Mouse (Mus musculus): ENCODE measurements at regions not wholly inside any gene's neighbourhood (a gene's known extent, or its start where the extent isn't known, plus 50 kb on each side); places are given as distances from the start of the nearest gene placed in this dataset.
"Not testable (repeated sequence)": the region's sequence is repeated elsewhere in the genome, so short reads cannot be mapped to it uniquely, and the experiment has no call there.

- Histone ChIP-seq H3K4me1 (ENCODE audit: control insufficient read depth, insufficient read depth, low read length) (no peaks in the 10 kb centered on the region), H3K27me3 (ENCODE audit: control insufficient read depth, insufficient read depth, low read length) (no peaks in the 10 kb centered on the region), H3K9me3 (replicated peaks; ENCODE audit: control insufficient read depth, low read length) (no peaks in the 10 kb centered on the region), H3K9ac (replicated peaks; ENCODE audit: low read length) (no peak overlapping the region), H3K36me3 (replicated peaks; ENCODE audit: control insufficient read depth, insufficient read depth, low read depth, low read length) (no peaks in the 10 kb centered on the region), H3K27ac (replicated peaks; ENCODE audit: low read depth, low read length) (no peak overlapping the region), H3K4me2 (ENCODE audit: low read depth, low read length) (no peak overlapping the region), H3K4me3 (ENCODE audit: low read depth, low read length) (no peak overlapping the region)
- DNase-seq (ENCODE audit: low spot score) (no peak), ATAC-seq (replicated peaks; ENCODE audit: insufficient number of reproducible peaks, low FRiP score, low TSS enrichment, low read depth) (no peak)
- 93% methylated on average over 5 of the region's 5 CpGs for WGBS
These were observed 188.0 kb downstream of the Tpra1 start for GRCm38 (mm10) chr6:89090096-89090495.

GRCm38 (mm10) chr6:89095911-89096310 is 193.9 kb downstream of the Tpra1 start:
- Histone ChIP-seq H3K27me3 (ENCODE audit: control insufficient read depth, insufficient read depth, low read length) (no peaks in the 10 kb centered on the region), H3K36me3 (replicated peaks; ENCODE audit: control insufficient read depth, insufficient read depth, low read depth, low read length) (no peaks in the 10 kb centered on the region), H3K4me2 (ENCODE audit: low read depth, low read length) (no peak overlapping the region), H3K4me3 (ENCODE audit: low read depth, low read length) (no peak overlapping the region), H3K4me1 (ENCODE audit: control insufficient read depth, insufficient read depth, low read length) (no peaks in the 10 kb centered on the region), H3K9me3 (replicated peaks; ENCODE audit: control insufficient read depth, low read length) (no peaks in the 10 kb centered on the region), H3K27ac (replicated peaks; ENCODE audit: low read depth, low read length) (no peak overlapping the region), H3K9ac (replicated peaks; ENCODE audit: low read length) (no peak overlapping the region)
- ATAC-seq (replicated peaks; ENCODE audit: insufficient number of reproducible peaks, low FRiP score, low TSS enrichment, low read depth) (no peak), DNase-seq (ENCODE audit: low spot score) (no peak)
- 91% methylated on average over 14 of the region's 14 CpGs for WGBS

GRCm38 (mm10) chr6:89097531-89097930 is 195.5 kb downstream of the Tpra1 start:
- DNase-seq (ENCODE audit: low spot score): no peak
- no peak overlapping the region for H3K27ac ChIP-seq (replicated peaks; ENCODE audit: low read depth, low read length)
- WGBS: 81% methylated on average over 8 of the region's 8 CpGs

GRCm38 (mm10) chr6:89119241-89119640 is 217.2 kb downstream of the Tpra1 start:
- Histone ChIP-seq H3K4me2 (ENCODE audit: low read depth, low read length) (no peak overlapping the region), H3K9me3 (replicated peaks; ENCODE audit: control insufficient read depth, low read length) (no peaks in the 10 kb centered on the region), H3K36me3 (replicated peaks; ENCODE audit: control insufficient read depth, insufficient read depth, low read depth, low read length) (no peaks in the 10 kb centered on the region), H3K9ac (replicated peaks; ENCODE audit: low read length) (no peak overlapping the region), H3K4me1 (ENCODE audit: control insufficient read depth, insufficient read depth, low read length) (no peaks in the 10 kb centered on the region), H3K27ac (replicated peaks; ENCODE audit: low read depth, low read length) (no peak overlapping the region), H3K4me3 (ENCODE audit: low read depth, low read length) (no peak overlapping the region), H3K27me3 (ENCODE audit: control insufficient read depth, insufficient read depth, low read length) (no peaks in the 10 kb centered on the region)
- no peak for ATAC-seq (replicated peaks; ENCODE audit: insufficient number of reproducible peaks, low FRiP score, low TSS enrichment, low read depth)
- WGBS: 75% methylated on average over 1 of the region's 1 CpGs
- no peak for DNase-seq (ENCODE audit: low spot score)

More at GRCm38 (mm10) chr6:89097531-89097930, 195.5 kb downstream of the Tpra1 start:
- no peak for ATAC-seq (replicated peaks; ENCODE audit: insufficient number of reproducible peaks, low FRiP score, low TSS enrichment, low read depth)
- Histone ChIP-seq H3K4me2 (ENCODE audit: low read depth, low read length) (no peak overlapping the region), H3K9me3 (replicated peaks; ENCODE audit: control insufficient read depth, low read length) (no peaks in the 10 kb centered on the region), H3K36me3 (replicated peaks; ENCODE audit: control insufficient read depth, insufficient read depth, low read depth, low read length) (no peaks in the 10 kb centered on the region), H3K27me3 (ENCODE audit: control insufficient read depth, insufficient read depth, low read length) (no peaks in the 10 kb centered on the region), H3K9ac (replicated peaks; ENCODE audit: low read length) (no peak overlapping the region), H3K4me3 (ENCODE audit: low read depth, low read length) (no peak overlapping the region), H3K4me1 (ENCODE audit: control insufficient read depth, insufficient read depth, low read length) (no peaks in the 10 kb centered on the region)

DNA sequence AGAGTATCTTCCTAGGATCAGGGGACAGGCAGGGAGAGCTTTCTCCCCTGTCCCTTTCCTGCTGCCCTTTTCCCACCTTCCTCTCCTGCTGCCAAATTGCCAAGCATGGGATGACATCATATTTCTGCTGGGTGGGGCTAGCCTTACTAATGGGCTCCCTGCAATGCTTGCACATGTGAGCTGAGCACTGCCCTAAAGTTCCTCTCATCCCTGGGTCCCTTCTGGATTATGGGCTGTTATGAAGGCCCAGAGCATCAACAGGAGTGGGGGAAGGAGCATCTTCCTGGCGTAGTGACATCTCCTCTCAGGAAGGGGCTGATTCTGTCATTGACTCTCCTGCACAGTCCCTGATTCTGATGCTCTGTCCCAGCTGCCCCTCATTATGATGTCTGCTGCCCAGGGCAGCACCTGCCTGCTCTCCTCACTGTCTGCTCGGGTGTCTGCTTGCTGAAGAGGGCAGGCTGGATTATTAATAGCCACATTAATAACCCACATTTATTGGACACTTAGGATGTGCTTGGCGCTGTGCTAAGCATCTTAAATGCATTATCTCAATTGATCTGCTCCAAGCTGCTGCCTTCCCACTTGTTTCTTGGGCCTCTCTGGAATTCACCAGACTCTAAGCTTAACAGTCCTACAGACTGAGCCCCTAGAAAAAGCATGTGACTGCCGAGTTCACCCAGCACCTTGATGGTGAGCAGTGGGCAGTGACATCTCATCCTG is 219.1 kb downstream of the Tpra1 start:
- Histone ChIP-seq H3K9ac (replicated peaks; ENCODE audit: low read length) (no peak overlapping the region), H3K27me3 (ENCODE audit: control insufficient read depth, insufficient read depth, low read length) (no peaks in the 10 kb centered on the region), H3K4me1 (ENCODE audit: control insufficient read depth, insufficient read depth, low read length) (no peaks in the 10 kb centered on the region), H3K36me3 (replicated peaks; ENCODE audit: control insufficient read depth, insufficient read depth, low read depth, low read length) (no peaks in the 10 kb centered on the region), H3K4me2 (ENCODE audit: low read depth, low read length) (no peak overlapping the region), H3K27ac (replicated peaks; ENCODE audit: low read depth, low read length) (no peak overlapping the region), H3K9me3 (replicated peaks; ENCODE audit: control insufficient read depth, low read length) (no peaks in the 10 kb centered on the region), H3K4me3 (ENCODE audit: low read depth, low read length) (no peak overlapping the region)
- WGBS: 71% methylated on average over 4 of the region's 4 CpGs
- DNase-seq (ENCODE audit: low spot score) (no peak), ATAC-seq (replicated peaks; ENCODE audit: insufficient number of reproducible peaks, low FRiP score, low TSS enrichment, low read depth) (0 out of 2 replicates have a peak, but pooled peaks have one; percentile 19)

DNA sequence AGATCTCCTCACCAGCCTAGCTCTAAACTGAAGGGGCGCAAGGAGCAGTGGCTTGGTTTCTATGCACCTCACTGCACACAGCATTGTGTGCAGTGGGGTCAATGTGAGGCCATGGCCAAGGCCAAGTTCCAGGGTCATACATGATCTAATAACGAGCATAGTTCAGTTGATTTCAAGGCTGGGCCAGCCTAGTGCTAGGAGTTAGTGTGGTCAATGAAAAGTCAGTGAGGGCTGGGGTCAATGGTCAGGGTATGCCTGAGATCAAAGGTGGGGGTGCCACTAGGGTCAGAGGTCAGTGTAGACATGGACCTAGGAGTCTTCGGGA is 219.7 kb downstream of the Tpra1 start:
- H3K4me1 ChIP-seq (ENCODE audit: control insufficient read depth, insufficient read depth, low read length): no peaks in the 10 kb centered on the region
- H3K27me3 ChIP-seq (ENCODE audit: control insufficient read depth, insufficient read depth, low read length): no peaks in the 10 kb centered on the region
- DNase-seq (ENCODE audit: low spot score) (no peak), ATAC-seq (replicated peaks; ENCODE audit: insufficient number of reproducible peaks, low FRiP score, low TSS enrichment, low read depth) (0 out of 2 replicates have a peak, but pooled peaks have one; percentile 10)
- H3K4me3 ChIP-seq (ENCODE audit: low read depth, low read length): no peak overlapping the region
- WGBS: 54% methylated on average over 3 of the region's 3 CpGs
- no peak overlapping the region for H3K9ac ChIP-seq (replicated peaks; ENCODE audit: low read length)
- no peaks in the 10 kb centered on the region for H3K36me3 ChIP-seq (replicated peaks; ENCODE audit: control insufficient read depth, insufficient read depth, low read depth, low read length)
- H3K9me3 ChIP-seq (replicated peaks; ENCODE audit: control insufficient read depth, low read length): no peaks in the 10 kb centered on the region
- H3K4me2 ChIP-seq (ENCODE audit: low read depth, low read length): no peak overlapping the region
- H3K27ac ChIP-seq (replicated peaks; ENCODE audit: low read depth, low read length): no peak overlapping the region

GRCm38 (mm10) chr6:89125916-89126315 is 223.9 kb downstream of the Tpra1 start:
- Histone ChIP-seq H3K9me3 (replicated peaks; ENCODE audit: control insufficient read depth, low read length) (no peaks in the 10 kb centered on the region), H3K4me2 (ENCODE audit: low read depth, low read length) (no peak overlapping the region), H3K27ac (replicated peaks; ENCODE audit: low read depth, low read length) (no peak overlapping the region), H3K36me3 (replicated peaks; ENCODE audit: control insufficient read depth, insufficient read depth, low read depth, low read length) (no peaks in the 10 kb centered on the region), H3K4me1 (ENCODE audit: control insufficient read depth, insufficient read depth, low read length) (no peaks in the 10 kb centered on the region), H3K9ac (replicated peaks; ENCODE audit: low read length) (no peak overlapping the region), H3K4me3 (ENCODE audit: low read depth, low read length) (no peak overlapping the region), H3K27me3 (ENCODE audit: control insufficient read depth, insufficient read depth, low read length) (no peaks in the 10 kb centered on the region)
- DNase-seq (ENCODE audit: low spot score) (no peak), ATAC-seq (replicated peaks; ENCODE audit: insufficient number of reproducible peaks, low FRiP score, low TSS enrichment, low read depth) (no peak)
- WGBS: 60% methylated on average over 9 of the region's 9 CpGs

DNA sequence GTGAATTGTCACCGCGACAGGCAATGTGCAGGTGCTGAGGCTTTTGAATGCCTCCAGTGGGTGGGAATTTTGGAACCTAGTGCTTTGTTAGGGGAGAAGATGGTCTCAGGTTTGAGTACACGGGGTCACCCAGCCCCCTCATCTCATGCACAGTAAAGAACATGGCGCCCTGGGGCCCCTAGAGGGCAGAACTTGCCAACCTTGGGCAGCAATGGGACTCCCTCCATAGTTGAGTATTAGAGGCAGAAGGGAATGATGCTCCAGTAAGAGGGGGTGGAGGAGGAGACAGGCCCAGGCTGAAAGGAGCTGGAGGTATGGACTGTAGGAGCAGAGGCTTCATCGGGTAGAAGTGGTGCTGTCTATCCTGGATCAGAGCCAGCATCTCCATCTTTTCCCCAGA is 226.1 kb downstream of the Tpra1 start:
- not testable (repeated sequence) for H3K4me3 ChIP-seq (ENCODE audit: low read depth, low read length); H3K9ac ChIP-seq (replicated peaks; ENCODE audit: low read length); H3K36me3 ChIP-seq (replicated peaks; ENCODE audit: control insufficient read depth, insufficient read depth, low read depth, low read length); H3K4me1 ChIP-seq (ENCODE audit: control insufficient read depth, insufficient read depth, low read length); DNase-seq (ENCODE audit: low spot score); H3K27ac ChIP-seq (replicated peaks; ENCODE audit: low read depth, low read length); H3K27me3 ChIP-seq (ENCODE audit: control insufficient read depth, insufficient read depth, low read length); H3K4me2 ChIP-seq (ENCODE audit: low read depth, low read length); H3K9me3 ChIP-seq (replicated peaks; ENCODE audit: control insufficient read depth, low read length); ATAC-seq (replicated peaks; ENCODE audit: insufficient number of reproducible peaks, low FRiP score, low TSS enrichment, low read depth)
- WGBS: 63% methylated on average over 5 of the region's 5 CpGs

All from embryonic facial prominence, embryonic 11.5 days (tissue).